Mouse (Mus musculus) right cerebral cortex, postnatal 4 days (tissue): ENCODE data around the gene Vmn1r7.
"Not testable (repeated sequence)": the region's sequence is repeated elsewhere in the genome, so short reads cannot be mapped to it uniquely, and the experiment has no call there.

Experiments
- DNase-seq: peaks from one replicate; pipeline ENCODE4 v3.0.0-alpha.2; 2022

Vmn1r7 gene

GRCm38 (mm10) chr6:57025224-57025623 is at the start of gene Vmn1r7:
Gene Vmn1r7, minus strand, starts transcription at chr6:57025324.
- not testable (repeated sequence) for DNase-seq

GRCm38 (mm10) chr6:57066487-57066886 is 41.4 kb upstream of the Vmn1r7 start, which contains the start of gene Vmn1r9:
Gene Vmn1r9, plus strand, starts transcription at chr6:57066787.
- DNase-seq: no peak

GRCm38 (mm10) chr6:57063730-57064129 is 38.6 kb upstream of the Vmn1r7 start:
- DNase-seq: no peak

GRCm38 (mm10) chr6:57034674-57035073 is 9.6 kb upstream of the Vmn1r7 start:
- no peak for DNase-seq

- no peak for DNase-seq
These were observed 6.9 kb upstream of the Vmn1r7 start, which contains the start of gene Vmn1r8 for GRCm38 (mm10) chr6:57031984-57032383. Gene Vmn1r8, plus strand, starts transcription at chr6:57032284.

- no peak for DNase-seq
These were observed 28.2 kb downstream of the Vmn1r7 start, which contains the start of gene Vmn1r6 for GRCm38 (mm10) chr6:56996943-56997342. Gene Vmn1r6, plus strand, starts transcription at chr6:56997243.
